Mouse (Mus musculus) spleen, postnatal 4 days (tissue): Measurements from ENCODE around the gene Ick.
"Not testable (repeated sequence)": the region's sequence is repeated elsewhere in the genome, so short reads cannot be mapped to it uniquely, and the experiment has no call there.

Experiments
- DNase-seq, 2 experiments: peaks; one replicate each; pipeline ENCODE4 v3.0.0; 2022; ENCODE audit warnings: low spot score in 2 of 2

The Ick gene

DNA sequence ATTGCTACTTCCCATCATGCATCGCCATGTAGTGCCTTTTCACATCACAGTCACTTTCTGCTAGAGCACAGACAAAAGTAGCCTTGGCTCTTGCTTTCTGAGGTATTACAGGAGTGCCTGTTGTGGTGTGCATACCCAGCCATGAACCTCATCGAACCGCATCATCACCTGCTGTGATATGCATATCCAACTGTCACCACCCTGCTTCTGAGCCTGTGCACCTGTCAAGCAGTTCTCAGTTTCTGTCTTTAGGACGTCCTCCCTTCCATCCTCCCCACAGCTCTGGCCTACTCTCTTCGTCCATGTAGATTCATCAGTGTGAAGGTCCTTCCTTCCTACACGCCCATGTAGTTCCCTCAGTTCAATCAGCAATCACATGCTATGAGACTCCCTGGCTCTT lies 39.2 kb downstream of the Ick start:
- DNase-seq = no peak

- not testable (repeated sequence) for DNase-seq
Measured at GRCm38 (mm10) chr9:78149770-78150169, 40.8 kb downstream of the Ick start.

DNA sequence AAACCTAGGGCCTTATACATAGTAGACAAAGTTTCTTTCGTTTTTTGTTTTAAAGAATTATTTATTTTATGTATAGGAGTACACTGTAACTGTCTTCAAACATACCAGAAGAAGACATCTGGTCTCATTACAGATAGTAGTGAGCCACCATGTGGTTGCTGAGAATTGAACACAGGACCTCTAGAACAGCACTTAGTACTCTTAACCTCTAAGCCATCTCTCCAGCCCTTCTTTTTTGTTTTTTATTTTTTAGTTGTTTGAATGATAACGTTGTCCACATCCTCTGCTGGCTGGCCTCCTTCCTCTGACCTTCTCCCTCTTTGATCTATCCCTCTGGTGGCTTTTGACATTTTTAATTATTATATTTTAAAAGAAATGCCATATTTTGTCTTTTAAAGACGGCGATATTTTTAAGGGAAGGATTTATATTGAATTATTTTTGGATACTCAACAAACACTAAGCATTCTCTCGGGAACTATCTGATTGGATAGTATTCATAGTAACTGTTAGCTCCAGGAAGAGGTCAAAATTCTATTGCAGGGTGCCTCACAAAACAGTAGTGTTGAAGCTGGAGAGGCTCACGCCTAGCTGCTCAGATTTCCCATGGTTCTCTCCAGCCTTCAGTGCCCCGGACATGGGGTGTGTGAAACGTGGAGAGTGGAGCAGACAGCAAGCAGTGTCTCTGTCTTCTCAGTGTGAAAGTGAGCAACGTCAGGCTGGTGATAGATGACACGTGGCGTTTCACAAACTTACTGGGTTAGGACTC lies 45.4 kb downstream of the Ick start:
- DNase-seq = no peak

- DNase-seq = no peak
Measured at GRCm38 (mm10) chr9:78157221-78157620, 48.2 kb downstream of the Ick start.

DNA sequence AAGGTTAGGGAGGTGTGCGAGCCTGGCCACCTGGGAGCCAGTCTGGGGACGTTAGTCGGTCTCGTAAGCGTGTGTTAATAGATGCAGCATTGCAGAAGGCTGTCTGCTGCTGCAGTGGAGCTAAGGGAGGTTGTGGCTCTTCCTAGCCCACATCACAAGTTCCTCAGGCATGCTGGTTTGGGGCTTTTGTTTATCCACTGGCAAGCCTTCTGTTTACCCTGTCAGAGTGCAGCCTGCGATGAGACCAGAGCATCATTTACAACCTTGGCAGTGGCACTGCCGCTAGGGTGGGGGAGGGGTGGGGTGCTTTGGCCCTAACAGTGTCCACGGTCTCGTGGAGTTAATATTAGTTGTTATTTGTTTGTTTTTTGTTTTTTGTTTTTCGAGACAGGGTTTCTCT lies 54.3 kb downstream of the Ick start:
- DNase-seq = no peak

GRCm38 (mm10) chr9:78164741-78165140 lies 55.7 kb downstream of the Ick start:
- no peak for DNase-seq

DNA sequence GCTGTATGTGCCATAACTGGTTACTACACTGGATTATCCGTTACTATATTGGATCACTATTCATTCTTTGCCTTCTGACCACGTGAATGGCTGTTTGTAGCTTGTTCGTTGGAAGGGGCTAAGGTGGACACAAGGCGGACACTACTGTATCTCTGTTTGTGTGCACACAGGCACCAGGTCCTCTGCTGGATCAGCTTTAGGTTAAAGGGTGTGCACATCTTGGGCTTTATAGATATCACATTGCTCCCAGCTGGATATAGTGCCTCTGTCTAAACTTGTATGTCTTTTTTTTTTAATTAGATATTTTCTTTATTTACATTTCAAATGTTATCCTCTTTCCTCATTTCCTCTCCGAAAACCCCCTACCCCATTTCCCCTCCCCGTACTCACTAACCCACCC lies 56.5 kb downstream of the Ick start:
- DNase-seq = no peak

DNA sequence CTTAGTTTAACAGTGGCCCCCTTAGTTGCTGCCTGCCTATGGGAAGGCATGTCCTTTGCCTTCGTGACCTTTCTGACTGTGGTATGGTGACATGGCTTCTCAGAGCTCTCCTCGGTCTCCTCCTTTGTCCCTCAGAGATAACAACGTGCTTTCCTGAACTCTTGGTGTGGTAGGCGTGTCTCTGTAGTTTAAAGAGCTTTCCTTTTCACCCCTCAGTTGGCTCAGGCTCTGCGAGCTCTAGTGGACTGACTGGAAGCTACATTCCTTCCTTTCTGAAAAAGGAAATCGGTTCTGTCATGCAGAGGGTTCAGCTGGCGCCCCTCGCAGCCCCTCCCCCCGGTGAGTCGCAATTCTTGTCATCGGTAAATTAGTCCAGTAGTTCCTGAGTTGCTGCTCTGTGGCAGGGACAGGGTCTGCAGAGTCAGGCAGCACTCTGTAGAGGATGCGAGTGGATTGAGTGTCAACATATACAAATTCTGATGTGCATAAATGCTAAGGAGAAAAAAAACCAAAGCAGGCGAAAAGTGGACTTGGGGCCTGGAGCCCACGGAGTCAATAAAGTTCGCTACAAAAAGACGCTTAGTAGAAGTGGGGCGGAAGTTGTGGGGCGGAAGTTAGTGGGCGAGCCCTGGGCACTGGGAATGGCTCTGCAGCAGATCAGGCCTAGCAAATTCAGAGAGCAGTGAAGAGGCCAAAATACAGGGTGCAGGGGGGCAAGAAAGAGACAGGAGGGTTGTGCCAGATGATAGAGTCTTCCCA lies 57.9 kb downstream of the Ick start:
- DNase-seq = no peak

- DNase-seq = no peak
Measured at GRCm38 (mm10) chr9:78167453-78167969, 58.5 kb downstream of the Ick start.

DNA sequence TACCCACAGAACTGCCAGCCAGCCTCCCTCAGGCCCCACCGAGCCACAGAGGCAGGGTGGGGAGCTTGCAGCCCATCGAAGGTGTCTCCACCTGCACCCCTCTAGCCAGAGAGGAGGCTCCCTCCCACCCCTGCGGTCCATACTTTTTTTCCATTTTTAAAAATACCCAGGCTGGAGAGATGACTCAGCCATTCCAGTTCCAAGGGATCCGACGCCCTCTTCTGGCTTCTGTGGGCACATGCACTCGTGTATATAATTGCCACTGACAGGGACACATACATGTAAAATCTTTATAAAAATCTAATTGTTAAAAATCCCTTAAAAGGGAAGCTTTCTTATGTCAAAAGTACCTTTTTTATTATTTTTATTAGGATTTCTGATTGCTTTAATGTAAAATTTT lies 59.9 kb downstream of the Ick start:
- no peak for DNase-seq

DNA sequence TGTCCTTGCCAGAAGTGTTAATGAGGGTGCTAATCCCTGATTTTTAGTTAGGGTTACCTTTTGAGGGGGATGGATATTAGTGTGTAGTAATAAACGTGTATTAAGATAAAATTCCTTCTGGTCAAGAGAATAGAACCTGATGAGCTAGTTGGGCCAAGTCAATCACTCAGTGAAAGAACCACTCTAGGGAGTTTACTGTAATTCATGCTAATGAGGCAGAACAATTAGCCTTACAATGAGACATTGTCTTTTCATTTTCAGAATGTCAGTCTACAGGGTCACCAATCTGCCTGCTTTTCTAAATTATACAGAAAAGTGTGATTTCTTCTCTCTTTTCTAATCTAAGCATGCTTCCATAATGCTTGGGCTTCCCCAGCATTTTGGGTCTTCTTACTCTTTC lies 65.0 kb downstream of the Ick start:
- DNase-seq = no peak

DNA sequence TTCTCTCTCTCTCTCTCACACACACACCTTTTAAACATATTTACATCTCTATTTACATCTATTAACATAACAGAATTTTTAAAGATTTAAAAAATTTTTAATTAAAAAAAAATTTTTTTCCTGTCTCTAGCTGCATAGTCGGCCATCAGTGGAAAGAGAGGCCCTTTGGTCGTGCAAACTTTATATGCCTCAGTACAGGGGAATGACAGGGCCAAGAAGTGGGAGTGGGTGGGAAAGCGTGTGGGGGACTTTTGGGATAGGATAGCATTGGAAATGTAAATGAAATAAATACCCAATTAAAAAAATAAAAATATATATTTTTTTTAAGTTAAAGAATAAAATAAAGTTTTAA lies 65.9 kb downstream of the Ick start:
- not testable (repeated sequence) for DNase-seq

DNA sequence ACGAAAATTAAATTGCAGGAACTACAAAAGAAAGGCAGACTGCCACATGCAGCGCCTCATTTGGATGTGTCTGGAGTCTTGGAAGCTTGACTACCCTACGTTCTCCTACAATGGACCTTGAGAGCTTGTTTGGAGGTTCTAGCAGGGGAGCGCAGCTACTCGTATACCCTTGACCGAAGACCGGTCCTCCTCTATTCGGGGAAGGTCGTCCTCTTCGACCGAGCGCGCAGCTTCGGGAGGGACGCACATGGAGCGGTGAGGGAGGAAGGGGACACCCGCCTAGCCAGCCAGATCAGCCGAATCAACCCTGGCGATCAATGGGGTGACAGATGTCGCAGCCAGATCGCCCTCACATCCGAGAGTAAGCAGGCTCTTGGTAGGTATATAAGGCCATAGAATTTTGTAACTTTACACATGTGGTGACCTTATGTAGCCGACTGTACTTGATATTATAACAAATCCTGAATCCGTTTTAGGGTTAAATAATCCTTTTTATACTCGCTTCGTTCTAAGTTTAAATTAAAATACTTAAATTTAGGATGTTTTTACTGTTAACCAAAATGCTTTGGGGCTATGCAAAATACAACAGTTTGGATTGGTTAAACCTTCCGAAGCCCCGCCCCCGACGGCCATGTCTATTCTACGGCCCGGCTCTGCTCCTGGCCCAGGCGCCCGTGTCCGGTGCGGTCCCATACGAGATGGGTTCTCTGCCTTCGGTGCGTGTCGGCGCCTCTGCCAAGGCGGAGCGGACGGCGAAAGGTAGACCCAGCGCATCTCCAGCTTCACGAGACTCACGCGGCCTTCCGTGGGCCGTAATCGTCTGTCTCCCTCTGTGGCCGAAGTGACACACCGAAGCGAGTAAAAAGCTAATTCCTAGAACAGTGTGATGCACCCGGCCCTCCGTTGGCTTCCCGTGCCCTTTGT lies 66.5 kb downstream of the Ick start:
- peak; percentile 97 to 99 for DNase-seq

- DNase-seq = peak; percentile 60 to 76
Measured at GRCm38 (mm10) chr9:78176201-78176727, 67.3 kb downstream of the Ick start.

- DNase-seq = no peak
Measured at GRCm38 (mm10) chr9:78176831-78177230, 67.8 kb downstream of the Ick start.

- no peak for DNase-seq
Measured at GRCm38 (mm10) chr9:78178197-78178596, 69.2 kb downstream of the Ick start.

GRCm38 (mm10) chr9:78179071-78179470 lies 70.1 kb downstream of the Ick start:
- DNase-seq = no peak

DNA sequence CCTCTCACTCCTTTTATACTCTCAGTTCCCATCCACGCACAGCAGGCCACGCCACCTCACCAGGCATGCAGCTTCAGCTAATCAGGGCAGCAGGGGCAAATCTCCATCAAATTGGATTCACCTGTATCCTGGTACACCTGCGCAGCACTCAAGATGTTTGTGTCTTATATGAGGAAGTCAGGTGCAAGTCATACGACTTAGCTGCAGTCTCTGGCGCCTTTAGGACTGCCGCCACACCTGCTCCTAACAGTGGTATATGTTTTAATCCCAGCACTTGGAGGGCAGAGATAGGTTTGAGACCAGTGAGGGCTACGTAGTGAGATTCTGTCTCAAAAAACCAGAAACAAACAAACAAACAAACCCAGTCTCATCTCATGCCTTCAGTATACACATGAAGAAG lies 73.5 kb downstream of the Ick start, which contains the start of gene Gsta4:
Gsta4 (plus strand) TSS at position 301 of the 400 bp plus-strand sequence.
- not testable (repeated sequence) for DNase-seq

GRCm38 (mm10) chr9:78185686-78186085 lies 76.7 kb downstream of the Ick start:
- DNase-seq = no peak

GRCm38 (mm10) chr9:78188910-78189309 lies 79.9 kb downstream of the Ick start:
- DNase-seq = no peak
